Mouse (Mus musculus): Measurements from ENCODE around the gene Cdc45. TPM values are rescaled to one million over a fixed set of nuclear protein-coding genes. Genes with fewer than 3 reads are reported as not detected.

Cdc45 gene
- polyA plus RNA-seq, 1 experiment from 2014 or later, result 83.1 TPM

DNA sequence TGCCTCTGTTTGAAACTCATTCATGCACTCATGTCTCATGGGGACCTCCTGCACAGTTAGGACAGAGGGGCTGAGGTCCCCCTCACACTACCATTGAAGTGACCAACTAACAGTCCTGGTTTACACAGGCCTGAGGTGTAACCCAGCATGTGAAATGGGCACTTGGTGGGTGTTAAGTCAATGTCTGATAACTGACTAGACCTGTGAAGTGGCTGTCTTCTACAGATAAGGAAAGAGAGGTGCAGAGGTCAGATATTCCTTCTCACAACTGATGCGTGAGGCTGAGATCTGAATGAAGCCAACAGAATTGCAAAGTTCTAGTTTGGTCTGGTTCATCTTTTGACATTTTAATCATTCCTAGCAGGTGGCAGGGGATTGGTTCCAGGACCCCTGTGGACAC lies 26.3 kb downstream of the Cdc45 start:
- WGBS, result 80% methylated on average over 1 of the region's 1 CpGs
- no peaks in the 10 kb centered on the region for H3K27me3 ChIP-seq (ENCODE audit: control insufficient read depth, insufficient read depth, low read length)
- H3K27ac ChIP-seq (replicated peaks; ENCODE audit: low read depth, low read length), result no peak overlapping the region
- H3K4me2 ChIP-seq (ENCODE audit: low read depth, low read length), result no peak overlapping the region
- no peak overlapping the region for H3K9ac ChIP-seq (replicated peaks; ENCODE audit: low read length)
- ATAC-seq (replicated peaks; ENCODE audit: insufficient number of reproducible peaks, low FRiP score, low TSS enrichment, low read depth) (no peak), DNase-seq (ENCODE audit: low spot score) (no peak)
- H3K9me3 ChIP-seq (replicated peaks; ENCODE audit: control insufficient read depth, low read length), result no peaks in the 10 kb centered on the region
- H3K4me1 ChIP-seq (ENCODE audit: control insufficient read depth, insufficient read depth, low read length), result no peaks in the 10 kb centered on the region
- H3K4me3 ChIP-seq (ENCODE audit: low read depth, low read length), result no peak overlapping the region
- H3K36me3 ChIP-seq (replicated peaks; ENCODE audit: control insufficient read depth, insufficient read depth, low read depth, low read length), result no peaks in the 10 kb centered on the region; the same call in none of the 2 replicates

- DNase-seq (ENCODE audit: low spot score) (no peak), ATAC-seq (replicated peaks; ENCODE audit: insufficient number of reproducible peaks, low FRiP score, low TSS enrichment, low read depth) (no peak)
- Histone ChIP-seq H3K9me3 (replicated peaks; ENCODE audit: control insufficient read depth, low read length) (no peaks in the 10 kb centered on the region), H3K9ac (replicated peaks; ENCODE audit: low read length) (no peak overlapping the region), H3K4me2 (ENCODE audit: low read depth, low read length) (no peak overlapping the region), H3K27me3 (ENCODE audit: control insufficient read depth, insufficient read depth, low read length) (no peaks in the 10 kb centered on the region), H3K27ac (replicated peaks; ENCODE audit: low read depth, low read length) (no peak overlapping the region), H3K4me1 (ENCODE audit: control insufficient read depth, insufficient read depth, low read length) (no peaks in the 10 kb centered on the region), H3K4me3 (ENCODE audit: low read depth, low read length) (no peak overlapping the region), H3K36me3 (replicated peaks; ENCODE audit: control insufficient read depth, insufficient read depth, low read depth, low read length) (no peaks in the 10 kb centered on the region; the same call in none of the 2 replicates)
- WGBS, result 91% methylated on average over 7 of the region's 7 CpGs
Measured at GRCm38 (mm10) chr16:18785025-18785424, 26.8 kb downstream of the Cdc45 start.

DNA sequence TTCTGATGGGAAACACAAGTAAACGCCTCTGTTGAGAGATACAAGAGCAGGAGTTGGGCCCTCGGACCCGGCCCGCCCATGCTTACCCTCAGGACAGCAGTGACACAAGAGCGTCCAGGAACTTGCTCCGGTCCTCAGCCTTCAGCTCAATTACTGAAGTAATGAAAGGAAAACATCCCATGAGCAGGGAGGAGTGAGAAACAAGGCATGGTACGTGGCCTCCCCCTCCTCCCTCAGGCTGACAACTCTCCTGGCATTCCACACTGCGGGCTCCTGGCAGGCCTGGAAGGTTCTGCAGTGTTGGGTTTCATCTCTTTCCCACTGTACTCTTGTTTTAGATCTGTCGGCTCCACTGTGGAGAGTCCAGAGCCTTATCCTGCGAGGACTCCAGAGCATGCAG lies 30.0 kb downstream of the Cdc45 start:
- no peaks in the 10 kb centered on the region for H3K9me3 ChIP-seq (replicated peaks; ENCODE audit: control insufficient read depth, low read length)
- ATAC-seq (replicated peaks; ENCODE audit: insufficient number of reproducible peaks, low FRiP score, low TSS enrichment, low read depth), result no peak
- no peaks in the 10 kb centered on the region; the same call in none of the 2 replicates for H3K36me3 ChIP-seq (replicated peaks; ENCODE audit: control insufficient read depth, insufficient read depth, low read depth, low read length)
- no peak overlapping the region for H3K27ac ChIP-seq (replicated peaks; ENCODE audit: low read depth, low read length)
- 79% methylated on average over 10 of the region's 10 CpGs for WGBS
- H3K4me2 ChIP-seq (ENCODE audit: low read depth, low read length), result no peak overlapping the region
- DNase-seq (ENCODE audit: low spot score), result no peak
- no peak overlapping the region for H3K9ac ChIP-seq (replicated peaks; ENCODE audit: low read length)
- no peak overlapping the region for H3K4me3 ChIP-seq (ENCODE audit: low read depth, low read length)
- H3K4me1 ChIP-seq (ENCODE audit: control insufficient read depth, insufficient read depth, low read length), result no peaks in the 10 kb centered on the region
- peaks cover 20% of the 10 kb centered on the region for H3K27me3 ChIP-seq (ENCODE audit: control insufficient read depth, insufficient read depth, low read length)

DNA sequence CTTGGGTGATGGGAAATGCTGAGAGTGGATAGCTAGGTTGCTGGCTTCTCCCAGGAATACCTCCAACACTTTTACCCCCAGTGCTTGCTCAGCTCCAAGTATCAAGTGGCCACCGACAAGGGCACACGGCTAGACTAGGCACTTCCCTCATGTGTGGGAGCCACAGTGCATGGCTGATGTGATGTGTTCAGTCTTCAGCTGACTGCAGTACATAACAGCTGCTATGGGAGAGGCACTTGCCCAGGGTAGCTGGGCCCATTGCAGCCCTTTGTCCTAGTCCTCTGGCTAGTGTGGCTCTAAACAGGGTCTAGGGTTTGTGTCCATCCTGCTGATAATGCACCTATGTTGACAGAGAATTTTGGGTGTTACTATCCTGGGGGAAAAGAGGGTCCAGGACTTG lies 33.3 kb downstream of the Cdc45 start:
- H3K27ac ChIP-seq (replicated peaks; ENCODE audit: low read depth, low read length), result no peak overlapping the region
- no peaks in the 10 kb centered on the region for H3K4me1 ChIP-seq (ENCODE audit: control insufficient read depth, insufficient read depth, low read length)
- H3K36me3 ChIP-seq (replicated peaks; ENCODE audit: control insufficient read depth, insufficient read depth, low read depth, low read length), result no peaks in the 10 kb centered on the region
- no peak overlapping the region for H3K9ac ChIP-seq (replicated peaks; ENCODE audit: low read length)
- no peak for ATAC-seq (replicated peaks; ENCODE audit: insufficient number of reproducible peaks, low FRiP score, low TSS enrichment, low read depth)
- H3K4me2 ChIP-seq (ENCODE audit: low read depth, low read length), result no peak overlapping the region
- no peaks in the 10 kb centered on the region for H3K9me3 ChIP-seq (replicated peaks; ENCODE audit: control insufficient read depth, low read length)
- H3K27me3 ChIP-seq (ENCODE audit: control insufficient read depth, insufficient read depth, low read length), result peaks cover 36% of the 10 kb centered on the region
- H3K4me3 ChIP-seq (ENCODE audit: low read depth, low read length), result no peak overlapping the region; the same call in 1 of the 2 replicates
- no peak for DNase-seq (ENCODE audit: low spot score)
- 62% methylated on average over 2 of the region's 2 CpGs for WGBS

GRCm38 (mm10) chr16:18777101-18778080 lies 34.4 kb downstream of the Cdc45 start:
- Histone ChIP-seq H3K4me3 (ENCODE audit: low read depth, low read length) (peak overlapping the region; percentile 36), H3K4me2 (ENCODE audit: low read depth, low read length) (peak overlapping the region; percentile 61), H3K4me1 (ENCODE audit: control insufficient read depth, insufficient read depth, low read length) (no peaks in the 10 kb centered on the region), H3K27ac (replicated peaks; ENCODE audit: low read depth, low read length) (no peak overlapping the region), H3K36me3 (replicated peaks; ENCODE audit: control insufficient read depth, insufficient read depth, low read depth, low read length) (no peaks in the 10 kb centered on the region), H3K9ac (replicated peaks; ENCODE audit: low read length) (peak overlapping the region; percentile 34), H3K9me3 (replicated peaks; ENCODE audit: control insufficient read depth, low read length) (no peaks in the 10 kb centered on the region), H3K27me3 (ENCODE audit: control insufficient read depth, insufficient read depth, low read length) (peaks cover 36% of the 10 kb centered on the region)
- ATAC-seq (replicated peaks; ENCODE audit: insufficient number of reproducible peaks, low FRiP score, low TSS enrichment, low read depth), result no peak
- 3% methylated on average over 79 of the region's 80 CpGs for WGBS
- peak; percentile 27 for DNase-seq (ENCODE audit: low spot score)

- DNase-seq (ENCODE audit: low spot score) (peak; percentile 27), ATAC-seq (replicated peaks; ENCODE audit: insufficient number of reproducible peaks, low FRiP score, low TSS enrichment, low read depth) (no peak)
- H3K27me3 ChIP-seq (ENCODE audit: control insufficient read depth, insufficient read depth, low read length), result peaks cover 36% of the 10 kb centered on the region
- no peaks in the 10 kb centered on the region for H3K4me1 ChIP-seq (ENCODE audit: control insufficient read depth, insufficient read depth, low read length)
- WGBS, result 4% methylated on average over 19 of the region's 19 CpGs
- H3K4me3 ChIP-seq (ENCODE audit: low read depth, low read length), result peak within 1 kb of the TSS; percentile 36
- no peaks in the 10 kb centered on the region for H3K36me3 ChIP-seq (replicated peaks; ENCODE audit: control insufficient read depth, insufficient read depth, low read depth, low read length)
- H3K27ac ChIP-seq (replicated peaks; ENCODE audit: low read depth, low read length), result no peak within 1 kb of the TSS
- H3K9ac ChIP-seq (replicated peaks; ENCODE audit: low read length), result peak within 1 kb of the TSS; percentile 34
- H3K4me2 ChIP-seq (ENCODE audit: low read depth, low read length), result peak within 1 kb of the TSS; percentile 61
- H3K9me3 ChIP-seq (replicated peaks; ENCODE audit: control insufficient read depth, low read length), result no peaks in the 10 kb centered on the region
Measured at GRCm38 (mm10) chr16:18776556-18777100, 35.2 kb downstream of the Cdc45 start, which contains the start of gene Cldn5. Gene Cldn5, plus strand, starts transcription at chr16:18776847.

DNA sequence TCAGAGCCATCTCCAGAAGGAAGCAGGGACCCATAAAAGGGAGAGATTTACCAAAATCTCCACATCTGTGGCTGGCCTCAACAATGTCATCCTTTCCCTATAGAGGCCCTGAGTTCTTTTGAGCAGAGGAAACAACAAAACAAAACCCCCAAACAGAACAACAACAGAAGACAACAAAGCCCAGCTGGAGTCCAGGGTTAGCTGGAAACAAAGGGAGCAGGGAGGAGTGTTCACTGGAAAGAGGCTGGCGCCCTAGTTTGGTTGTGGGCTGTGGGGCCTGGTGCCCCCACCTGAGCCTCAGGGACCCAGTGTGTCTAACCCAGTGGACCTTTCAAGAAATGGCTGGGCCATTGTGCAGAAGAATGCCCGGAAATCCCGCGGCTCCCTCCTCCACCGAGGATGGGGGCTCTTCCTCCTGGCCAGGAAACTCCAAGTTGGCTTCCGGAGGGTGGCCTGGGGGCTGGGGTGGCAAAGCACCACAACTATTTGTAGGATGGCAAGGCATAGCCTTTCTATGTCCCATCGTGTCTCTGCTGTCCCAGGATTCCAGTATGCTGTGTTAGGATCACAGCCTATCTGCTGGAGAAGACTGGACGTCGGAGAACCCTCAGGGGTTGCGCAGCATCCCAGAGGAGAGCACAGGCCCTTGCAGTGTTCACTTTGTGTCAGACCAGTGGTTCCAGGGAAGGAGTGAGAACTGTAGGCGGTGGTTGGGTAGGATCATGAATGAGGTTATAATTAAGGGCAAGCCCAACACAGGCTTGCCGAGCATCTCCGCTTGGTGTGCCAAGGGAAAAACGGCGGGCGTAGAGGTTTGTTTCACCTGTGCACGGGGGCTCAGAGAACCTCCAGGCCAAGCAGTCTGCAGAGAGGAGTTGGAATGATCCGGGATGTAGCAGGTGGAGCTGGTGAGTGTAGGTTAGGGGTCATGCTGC lies 35.9 kb downstream of the Cdc45 start:
- Histone ChIP-seq H3K4me2 (ENCODE audit: low read depth, low read length) (peak overlapping the region; percentile 7; the same call in 1 of the 2 replicates), H3K9me3 (replicated peaks; ENCODE audit: control insufficient read depth, low read length) (no peaks in the 10 kb centered on the region), H3K9ac (replicated peaks; ENCODE audit: low read length) (no peak overlapping the region), H3K27me3 (ENCODE audit: control insufficient read depth, insufficient read depth, low read length) (peaks cover 36% of the 10 kb centered on the region), H3K27ac (replicated peaks; ENCODE audit: low read depth, low read length) (no peak overlapping the region), H3K36me3 (replicated peaks; ENCODE audit: control insufficient read depth, insufficient read depth, low read depth, low read length) (no peaks in the 10 kb centered on the region), H3K4me1 (ENCODE audit: control insufficient read depth, insufficient read depth, low read length) (no peaks in the 10 kb centered on the region), H3K4me3 (ENCODE audit: low read depth, low read length) (0 out of 2 replicates have a peak overlapping the region, but pooled peaks have one; percentile 5)
- ATAC-seq (replicated peaks; ENCODE audit: insufficient number of reproducible peaks, low FRiP score, low TSS enrichment, low read depth), result no peak
- DNase-seq (ENCODE audit: low spot score), result peak; percentile 3
- WGBS, result 22% methylated on average over 18 of the region's 18 CpGs
